In genomic region chr11:3963610-3964415, GRCm38 (mm10) we compare ENCODE assay signal across 8 mouse cellular contexts. TPM values are rescaled to one million over a fixed set of nuclear protein-coding genes. Genes with fewer than 3 reads are reported as not detected.
DNase-seq lines count a peak whose midpoint lies in the region; ATAC-seq and TF ChIP-seq lines count a peak whose summit lies in the region.

Gene Pes1 (plus strand): TSS chr11:3963975.

- DNase-seq in CD4-positive helper T cell, adult 2 months (ENCODE audit: low read depth, low spot score): peak; percentile 87
- DNase-seq in brain, embryonic 14.5 days (ENCODE audit: low read depth): peak; percentile 97
- DNase-seq in kidney, postnatal 0 days (ENCODE audit: low spot score): peak; percentile 93
- DNase-seq in liver, embryonic 11.5 days (ENCODE audit: low spot score): peak; percentile 82
- DNase-seq in naive thymus-derived CD4-positive, alpha-beta T cell, adult 2 months (ENCODE audit: low read depth): peak; percentile 97

- H3K4me2 ChIP-seq in heart, embryonic 12.5 days: peak within 1 kb of the TSS; percentile 82
- H3K4me2 ChIP-seq in kidney, postnatal 0 days (ENCODE audit: low read length): peak within 1 kb of the TSS; percentile 74
- H3K4me2 ChIP-seq in liver, embryonic 11.5 days: peak within 1 kb of the TSS; percentile 87
- peak within 1 kb of the TSS; percentile 81 for H3K4me2 ChIP-seq in stomach, embryonic 14.5 days (replicated peaks; ENCODE audit: low read depth, low read length)

- peaks cover 6% of the 10 kb centered on the region; the same call in 1 of the 2 replicates for H3K27me3 ChIP-seq in heart, embryonic 12.5 days (replicated peaks)
- no peaks in the 10 kb centered on the region for H3K27me3 ChIP-seq in kidney, postnatal 0 days (ENCODE audit: insufficient read depth, low read length)
- no peaks in the 10 kb centered on the region for H3K27me3 ChIP-seq in liver, embryonic 11.5 days (replicated peaks; ENCODE audit: control insufficient read depth, insufficient read depth, low read length)
- no peaks in the 10 kb centered on the region for H3K27me3 ChIP-seq in stomach, embryonic 14.5 days (ENCODE audit: control insufficient read depth, insufficient read depth, low read length)

- H3K9ac ChIP-seq in heart, embryonic 12.5 days: peak within 1 kb of the TSS; percentile 90
- H3K9ac ChIP-seq in kidney, postnatal 0 days (ENCODE audit: low read depth, low read length): peak within 1 kb of the TSS; percentile 64
- peak within 1 kb of the TSS; percentile 88 for H3K9ac ChIP-seq in liver, embryonic 11.5 days (ENCODE audit: low read depth, low read length)
- H3K9ac ChIP-seq in stomach, embryonic 14.5 days (replicated peaks; ENCODE audit: low read depth, low read length): peak within 1 kb of the TSS; percentile 57

- WGBS in heart, embryonic 12.5 days: under 1% methylated on average over 31 of the region's 31 CpGs
- under 1% methylated on average over 31 of the region's 31 CpGs for WGBS in kidney, postnatal 0 days
- WGBS in liver, embryonic 11.5 days: under 1% methylated on average over 31 of the region's 31 CpGs
- under 1% methylated on average over 31 of the region's 31 CpGs for WGBS in stomach, embryonic 14.5 days

- peaks cover 7% of the 10 kb centered on the region for H3K4me1 ChIP-seq in heart, embryonic 12.5 days (replicated peaks)
- 0 out of 2 replicates have a peak, but pooled peaks cover 6% of the 10 kb centered on the region for H3K4me1 ChIP-seq in kidney, postnatal 0 days (replicated peaks; ENCODE audit: insufficient read depth, low read length)
- peaks cover 12% of the 10 kb centered on the region for H3K4me1 ChIP-seq in liver, embryonic 11.5 days (replicated peaks; ENCODE audit: control insufficient read depth, insufficient read depth, low read length)
- H3K4me1 ChIP-seq in stomach, embryonic 14.5 days (ENCODE audit: control insufficient read depth, insufficient read depth, low read length): 0 out of 2 replicates have a peak, but pooled peaks cover 4% of the 10 kb centered on the region

- peak within 1 kb of the TSS; percentile 56 for H3K27ac ChIP-seq in heart, embryonic 12.5 days (ENCODE audit: poor library complexity, severe bottlenecking)
- peak within 1 kb of the TSS; percentile 84 for H3K27ac ChIP-seq in kidney, postnatal 0 days
- peak within 1 kb of the TSS; percentile 44 for H3K27ac ChIP-seq in liver, embryonic 11.5 days (ENCODE audit: low read depth, low read length)
- H3K27ac ChIP-seq in stomach, embryonic 14.5 days (ENCODE audit: low read length): peak within 1 kb of the TSS; percentile 24; the same call in 1 of the 2 replicates

- TF ChIP-seq POLR2A in brain, embryonic 14.5 days (IDR thresholded peaks at IDR 0.05; ENCODE audit: borderline replicate concordance, extremely low read depth, insufficient read depth, insufficient read length, poor library complexity, severe bottlenecking): peak; percentile 26; the same call in 1 of the 2 replicates

- no peak for TF ChIP-seq CTCF in brain, embryonic 14.5 days (IDR thresholded peaks at IDR 0.05; ENCODE audit: borderline replicate concordance, extremely low read depth, insufficient read depth, insufficient read length)
- TF ChIP-seq CTCF in kidney, postnatal 0 days (IDR thresholded peaks at IDR 0.05; ENCODE audit: low read depth): no peak

- H3K9me3 ChIP-seq in heart, embryonic 12.5 days (replicated peaks): no peaks in the 10 kb centered on the region
- no peaks in the 10 kb centered on the region for H3K9me3 ChIP-seq in kidney, postnatal 0 days (replicated peaks; ENCODE audit: low read length)
- no peaks in the 10 kb centered on the region for H3K9me3 ChIP-seq in liver, embryonic 11.5 days (ENCODE audit: control insufficient read depth, low read length)
- H3K9me3 ChIP-seq in stomach, embryonic 14.5 days (ENCODE audit: control insufficient read depth, low read depth, low read length): no peaks in the 10 kb centered on the region

- peak; percentile 88 for ATAC-seq in erythroid progenitor cell, adult 5-6 weeks (replicated peaks; ENCODE audit: low FRiP score, poor library complexity, severe bottlenecking)
- peak; percentile 92 for ATAC-seq in heart, embryonic 12.5 days (ENCODE audit: insufficient number of reproducible peaks, low FRiP score)
- ATAC-seq in kidney, postnatal 0 days (replicated peaks; ENCODE audit: low FRiP score, low read depth): peak; percentile 87
- peak; percentile 93 for ATAC-seq in liver, embryonic 11.5 days (replicated peaks; ENCODE audit: low FRiP score)
- peak; percentile 91 for ATAC-seq in stomach, embryonic 14.5 days (ENCODE audit: insufficient number of reproducible peaks, insufficient read depth, low FRiP score, low read depth)

- peaks cover 9% of the 10 kb centered on the region for H3K36me3 ChIP-seq in heart, embryonic 12.5 days
- peaks cover 8% of the 10 kb centered on the region; the same call in 1 of the 2 replicates for H3K36me3 ChIP-seq in kidney, postnatal 0 days (ENCODE audit: insufficient read depth, low read length)
- H3K36me3 ChIP-seq in liver, embryonic 11.5 days (ENCODE audit: control insufficient read depth, insufficient read depth, low read length): peaks cover 6% of the 10 kb centered on the region; the same call in 1 of the 2 replicates
- peaks cover 3% of the 10 kb centered on the region for H3K36me3 ChIP-seq in stomach, embryonic 14.5 days (ENCODE audit: control insufficient read depth, insufficient read depth, low read length)

- peak within 1 kb of the TSS; percentile 97 for H3K4me3 ChIP-seq in heart, embryonic 12.5 days
- peak within 1 kb of the TSS; percentile 64 for H3K4me3 ChIP-seq in kidney, postnatal 0 days (replicated peaks; ENCODE audit: low read depth, low read length)
- H3K4me3 ChIP-seq in liver, embryonic 11.5 days (ENCODE audit: low read depth, low read length): peak within 1 kb of the TSS; percentile 81
- peak within 1 kb of the TSS; percentile 58 for H3K4me3 ChIP-seq in stomach, embryonic 14.5 days (ENCODE audit: low read depth, low read length)

RNA-seq across cellular contexts. Expression of gene Pes1, which starts in this region (rescaled TPM):
- polyA plus RNA-seq in brain, embryonic 14.5 days (2012; rRNA removed): 57.9 and 58.0 TPM in 2 replicates
- total RNA-seq in erythroid progenitor cell, adult 5-6 weeks (2015; ENCODE audit: low replicate concordance): 5.8 and 6.3 TPM in 2 replicates
- total RNA-seq in erythroid progenitor cell, adult 5-6 weeks (2017; ENCODE audit: low replicate concordance): 9.8 and 10.5 TPM in 2 replicates
- polyA plus RNA-seq in heart, embryonic 12.5 days (2016; fragmentation: Nextera tagmentation; extraction: Ambion mirVana): 57.1 and 63.3 TPM in 2 replicates
- 55.0 and 61.7 TPM in 2 replicates for polyA plus RNA-seq in kidney, postnatal 0 days (2015; fragmentation: Nextera tagmentation; extraction: Ambion mirVana)
- polyA plus RNA-seq in liver, embryonic 11.5 days (2014; fragmentation: Nextera tagmentation; extraction: Ambion mirVana): 105 and 112 TPM in 2 replicates
- 62.0 and 64.9 TPM in 2 replicates for polyA plus RNA-seq in stomach, embryonic 14.5 days (2014; fragmentation: Nextera tagmentation; extraction: Ambion mirVana)

Comparison
In these comparisons a context has a peak if more than half of its experiments do, and no peak if none do; other contexts are left out.
1. Peak in every context shown above with its lines: DNase-seq, ATAC-seq, H3K4me3 ChIP-seq and H3K27ac ChIP-seq.
2. H3K27ac ChIP-seq: peak in every context shown above with its lines; median percentile 84 in kidney, postnatal 0 days; 56 in heart, embryonic 12.5 days; 44 in liver, embryonic 11.5 days; 24 in stomach, embryonic 14.5 days.